Mouse (Mus musculus): ENCODE measurements around the gene Adcy7.
A peak's percentile ranks its signal among the peaks of the same experiment; 100 is the strongest.

Adcy7 gene

DNA sequence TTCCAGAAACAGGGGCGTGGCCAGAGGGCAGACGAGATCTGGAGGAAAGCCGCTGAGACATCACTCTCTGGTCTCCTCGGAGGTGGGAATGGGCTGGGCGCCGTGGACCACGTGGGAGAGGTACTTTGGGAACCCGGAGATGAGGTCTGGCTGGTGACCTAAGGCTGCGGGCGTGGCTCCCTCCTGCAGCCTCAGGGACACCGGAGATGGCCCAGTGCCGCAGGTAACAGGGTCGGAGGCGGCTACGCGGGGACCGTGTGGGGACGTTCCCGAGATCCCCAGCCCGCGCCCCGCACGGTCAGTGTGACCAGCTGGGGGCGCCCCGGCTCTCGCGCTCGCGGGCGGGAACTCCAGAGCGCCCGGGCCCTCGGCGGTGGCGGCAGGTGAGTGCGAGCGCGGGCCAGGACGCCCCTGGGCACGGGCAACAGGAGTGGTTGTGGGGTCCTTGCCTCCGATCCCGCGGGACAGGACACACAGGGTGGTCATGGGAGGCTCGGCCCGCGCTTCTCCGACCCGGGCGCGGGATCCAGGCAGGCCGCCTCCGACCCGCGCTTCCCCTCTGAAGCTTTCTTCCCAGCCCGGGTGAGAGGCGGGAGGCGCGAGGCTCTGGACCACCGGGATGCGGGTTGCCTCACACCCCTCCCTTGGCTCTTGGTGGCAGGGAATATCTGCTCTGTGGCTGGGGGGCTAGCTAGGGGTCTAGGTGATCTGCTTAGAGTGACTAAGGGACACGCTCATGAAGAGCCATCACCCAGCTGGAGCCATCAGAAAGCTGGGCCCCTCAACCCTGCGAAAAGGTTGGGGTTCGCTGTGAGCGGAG lies at the start of gene Adcy7:
Gene Adcy7 (plus strand): TSS at position 173 of the 820 bp plus-strand sequence.
- DNase-seq (ENCODE audit: low spot score in 2 of 2) = peak; percentile 59

DNA sequence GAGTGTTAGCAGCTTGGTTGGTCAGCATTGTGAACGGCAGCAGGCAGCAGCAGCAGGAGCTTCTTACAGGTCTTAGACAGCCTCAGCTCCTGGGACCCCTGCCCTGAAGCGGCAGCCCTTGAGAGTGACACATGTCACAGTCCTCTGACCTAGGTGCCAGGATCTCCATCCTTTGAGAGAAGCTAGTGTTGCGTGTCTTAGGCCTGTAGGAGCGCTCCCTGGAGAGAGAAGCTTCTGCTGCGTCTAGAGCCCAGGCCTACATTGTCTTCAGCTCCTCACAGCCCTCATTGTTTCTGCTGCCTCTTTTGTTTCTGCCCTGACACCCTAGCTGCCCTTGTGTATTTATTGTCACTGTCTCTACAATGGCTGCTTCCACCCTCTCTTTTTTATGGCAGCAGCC lies 46.8 kb upstream of the Adcy7 start:
- no peak for DNase-seq (ENCODE audit: low spot score in 2 of 2)

DNA sequence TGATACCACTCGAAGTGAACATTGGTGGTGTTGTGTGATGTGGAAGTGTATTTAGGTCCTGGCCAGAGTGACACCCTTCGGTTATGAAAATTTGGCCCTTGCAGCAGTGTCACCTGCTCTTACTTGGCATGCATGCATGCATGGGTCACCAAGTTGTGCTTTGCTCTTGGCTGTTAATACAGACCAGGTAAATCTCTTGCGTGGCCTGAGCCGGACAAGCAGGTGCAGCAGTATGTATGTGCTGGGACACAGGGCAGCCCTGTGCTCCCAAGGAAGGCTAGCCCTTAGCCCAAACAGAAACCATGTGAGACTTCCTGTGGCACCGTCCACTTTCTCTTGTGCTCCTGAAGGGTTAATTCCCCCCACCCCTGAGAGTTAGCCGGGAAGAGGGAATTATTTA lies 44.4 kb upstream of the Adcy7 start:
- DNase-seq (ENCODE audit: low spot score in 2 of 2) = no peak

DNA sequence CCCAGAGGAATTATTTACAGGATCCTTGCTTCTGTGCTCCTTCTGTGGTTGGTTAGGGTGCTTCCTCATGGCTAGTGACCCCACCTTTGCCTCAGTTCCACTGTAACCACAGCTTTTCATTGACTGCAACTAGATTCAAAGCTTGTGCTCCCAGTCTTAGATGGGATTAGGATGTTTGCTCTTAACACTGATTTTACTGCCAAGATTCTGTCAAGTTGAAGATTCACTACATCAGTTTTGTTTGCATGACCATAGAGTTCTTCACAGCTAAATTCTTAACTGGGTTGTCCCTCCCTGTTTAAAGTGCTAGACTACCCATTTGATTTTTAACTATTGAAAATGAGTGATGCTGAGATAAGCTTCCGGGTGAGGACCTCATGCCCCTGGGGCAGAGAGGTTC lies 43.9 kb upstream of the Adcy7 start:
- no peak for DNase-seq (ENCODE audit: low spot score in 2 of 2)

DNA sequence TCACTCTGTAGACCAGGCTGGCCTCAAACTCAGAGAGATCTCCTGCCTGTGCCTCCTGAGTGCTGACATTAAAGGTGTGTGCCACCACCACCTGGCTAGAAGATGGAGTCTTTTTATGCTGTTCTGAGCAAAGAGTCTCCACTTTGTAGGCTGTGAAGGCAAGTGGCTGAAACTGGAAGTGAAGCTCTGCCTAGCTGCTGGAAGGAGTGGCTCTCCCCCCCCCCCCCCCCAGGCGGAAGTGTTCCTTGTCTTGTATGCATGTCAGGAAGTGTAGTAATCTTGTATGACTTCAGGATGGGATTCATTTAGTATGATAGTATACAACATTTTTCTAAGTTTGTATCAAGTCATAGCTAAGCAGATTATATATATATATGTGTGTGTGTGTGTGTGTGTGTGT lies 43.4 kb upstream of the Adcy7 start:
- no peak for DNase-seq (ENCODE audit: low spot score in 2 of 2)

DNA sequence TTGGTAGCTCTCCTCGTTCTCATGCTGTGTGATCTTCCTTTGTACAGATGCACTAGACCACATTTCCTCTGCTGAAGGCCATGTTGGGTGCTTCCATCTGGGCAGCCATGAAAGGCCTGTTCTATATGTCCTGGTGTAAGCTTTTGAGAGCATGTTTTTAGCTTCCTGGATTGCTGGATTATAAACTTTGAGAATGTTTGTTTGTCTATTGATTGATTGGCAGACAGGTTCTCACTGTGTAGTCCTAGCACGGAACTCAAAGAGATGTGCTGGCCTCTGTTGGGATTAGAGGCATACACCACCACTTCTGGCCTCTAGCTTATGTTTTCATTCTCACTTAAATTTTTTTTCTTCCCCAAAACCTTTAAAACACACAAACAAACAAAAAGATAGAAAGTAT lies 35.5 kb upstream of the Adcy7 start:
- no peak for DNase-seq (ENCODE audit: low spot score in 2 of 2)

DNA sequence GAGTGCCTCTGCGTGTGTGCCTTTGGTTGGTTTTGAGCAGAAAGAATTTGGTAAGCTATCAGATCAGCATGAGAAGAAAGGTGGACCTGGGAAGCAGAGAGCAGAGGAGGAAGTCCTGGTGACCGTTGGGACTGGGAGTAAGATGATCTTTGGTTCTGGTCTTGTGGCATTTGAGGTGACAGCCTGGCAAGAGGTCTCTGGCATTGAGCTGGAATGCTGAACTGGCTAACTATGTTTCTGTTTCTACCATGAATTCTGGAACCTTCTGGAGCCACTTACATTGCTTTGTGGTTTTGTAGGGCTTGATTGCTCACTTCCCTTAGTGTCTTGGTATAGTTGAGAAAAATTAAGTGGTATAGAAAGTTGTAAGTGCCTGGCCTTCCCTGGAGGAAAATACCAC lies 34.6 kb upstream of the Adcy7 start:
- DNase-seq (ENCODE audit: low spot score in 2 of 2) = no peak

DNA sequence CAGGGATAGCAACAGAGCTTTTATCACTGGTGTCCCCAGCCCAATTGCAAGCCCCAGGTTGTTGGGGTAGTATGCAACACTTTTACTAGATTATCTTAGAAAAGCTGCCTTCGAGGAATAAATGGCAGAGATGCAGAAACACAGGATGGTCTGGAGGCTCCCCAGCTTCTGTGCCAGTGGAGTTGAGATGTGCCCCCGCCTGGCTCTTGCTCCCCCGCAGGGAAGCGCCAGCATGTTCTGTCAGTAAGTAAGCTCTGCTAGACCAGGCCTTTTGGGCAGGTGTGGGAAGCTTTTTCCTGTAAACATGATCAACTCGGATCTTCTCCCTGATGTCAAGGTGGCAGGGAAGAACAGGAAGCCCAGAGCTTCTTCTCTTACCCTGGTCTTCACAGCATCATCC lies 32.9 kb upstream of the Adcy7 start:
- no peak for DNase-seq (ENCODE audit: low spot score in 2 of 2)

DNA sequence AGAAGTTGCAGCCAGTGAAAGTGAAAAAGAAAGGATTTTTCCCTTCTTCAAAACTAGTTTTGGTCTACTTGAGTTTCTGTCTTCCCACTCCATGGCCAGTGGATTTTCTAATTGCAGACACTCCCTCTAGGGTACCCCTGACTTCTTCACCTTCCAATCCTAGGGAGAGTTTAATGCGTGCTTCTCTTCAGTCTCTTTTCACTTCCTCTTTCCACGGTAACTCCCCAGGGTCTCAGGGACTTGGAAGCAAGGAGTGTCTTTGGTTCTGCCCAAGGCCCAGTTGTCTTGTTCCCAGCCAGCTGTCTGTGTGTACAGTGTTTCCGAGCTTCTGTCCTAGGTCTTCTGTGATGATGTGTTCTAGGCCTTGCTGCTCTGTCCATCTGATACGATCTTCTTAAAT lies 30.3 kb upstream of the Adcy7 start:
- DNase-seq (ENCODE audit: low spot score in 2 of 2) = no peak

DNA sequence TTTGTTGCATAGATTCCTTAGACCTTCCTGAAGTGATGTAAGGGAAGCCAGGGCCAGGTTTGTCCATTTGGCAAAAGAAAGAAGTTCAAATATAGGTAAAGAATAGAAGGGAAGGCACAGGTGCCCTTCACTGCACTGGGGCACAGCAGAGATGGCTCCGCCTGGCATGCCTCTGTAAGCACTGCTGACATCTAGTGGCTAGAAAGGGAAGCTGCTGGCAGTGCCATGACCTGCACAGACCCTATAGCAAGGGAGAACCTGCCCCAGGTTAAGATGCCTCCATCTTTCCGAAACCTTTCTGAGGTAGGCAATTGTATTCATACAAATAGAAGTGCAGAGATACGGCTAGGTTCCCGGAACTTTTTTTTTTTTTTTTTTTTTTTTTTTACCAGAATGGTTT lies 27.9 kb upstream of the Adcy7 start:
- DNase-seq (ENCODE audit: low spot score in 2 of 2) = peak; percentile 47 to 59

DNA sequence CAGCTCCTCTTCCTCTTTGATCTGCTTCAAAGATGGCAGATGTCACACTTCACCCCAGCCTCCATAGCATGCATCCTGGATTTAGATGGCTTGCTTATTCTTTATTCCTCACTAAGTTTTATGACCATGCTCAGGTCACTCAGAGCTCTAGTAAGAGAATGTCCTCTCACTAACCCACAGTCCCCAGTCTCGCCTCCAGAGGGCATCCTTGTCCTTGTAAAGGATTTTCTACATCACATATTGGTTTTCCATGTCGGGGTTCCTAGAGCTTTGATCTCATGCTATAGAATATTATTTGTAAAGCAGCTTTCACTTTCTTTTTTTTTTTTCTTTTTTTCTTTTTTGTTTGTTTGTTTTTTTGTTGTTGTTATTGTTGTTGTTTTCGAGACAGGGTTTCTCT lies 19.4 kb upstream of the Adcy7 start:
- DNase-seq (ENCODE audit: low spot score in 2 of 2) = peak in 1 of 2 experiments; percentile 29

DNA sequence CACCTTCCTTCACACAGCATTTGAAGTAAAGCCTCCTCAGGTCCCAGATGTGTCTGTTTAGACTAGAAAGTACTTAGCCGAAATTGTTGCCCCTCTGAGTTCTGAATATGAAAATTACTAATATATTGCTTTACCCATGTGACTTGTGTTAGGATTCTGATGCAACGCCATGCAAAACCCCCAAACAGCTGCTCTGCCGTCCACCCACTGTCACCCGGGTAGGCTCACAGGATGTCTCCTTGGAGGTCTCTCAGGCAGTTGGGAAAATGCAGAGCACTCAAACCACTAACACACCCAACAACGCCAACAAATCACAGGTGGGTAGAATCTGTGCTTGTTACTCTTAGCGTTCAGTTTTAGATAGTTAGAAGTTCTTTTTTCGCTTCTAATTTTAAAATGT lies 17.2 kb upstream of the Adcy7 start:
- no peak for DNase-seq (ENCODE audit: low spot score in 2 of 2)

DNA sequence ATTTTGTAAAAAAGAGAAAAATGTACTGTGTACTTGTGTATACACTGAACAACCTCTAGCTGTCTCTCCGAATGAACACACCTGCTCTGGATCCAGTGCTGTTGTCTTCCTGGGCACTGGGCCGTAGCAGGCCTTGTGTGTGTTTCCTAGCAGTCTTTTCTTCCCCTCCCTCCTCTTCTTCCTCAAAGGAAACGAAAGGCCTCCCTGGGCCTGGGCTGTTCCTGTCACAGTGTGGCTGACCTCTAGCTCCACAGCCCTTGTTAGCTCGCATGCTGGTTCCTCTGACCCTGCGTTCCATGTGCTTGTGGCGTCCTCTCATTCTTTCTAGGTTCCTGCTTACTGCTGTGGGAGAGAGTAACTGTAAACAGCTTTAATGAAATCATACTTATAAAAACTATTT lies 14.2 kb upstream of the Adcy7 start:
- DNase-seq (ENCODE audit: low spot score in 2 of 2) = no peak

DNA sequence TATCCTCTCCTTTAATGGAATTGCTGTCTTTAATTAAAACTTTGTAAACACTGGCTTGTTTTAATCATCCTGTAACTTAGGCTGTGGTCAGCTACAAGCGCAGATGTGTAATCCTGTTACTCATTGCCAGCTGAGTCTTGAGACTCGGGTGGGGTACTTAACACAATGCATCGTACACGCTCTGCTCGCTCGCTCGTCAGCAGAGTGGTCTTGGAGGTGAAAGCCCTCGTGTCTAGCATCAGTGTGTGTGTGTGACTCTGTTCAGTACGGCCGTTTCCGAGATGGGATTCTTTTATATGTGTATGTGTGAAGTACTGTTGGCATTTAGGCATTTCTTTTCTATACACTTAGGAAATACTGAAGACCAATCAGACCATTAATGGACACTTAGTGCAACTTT lies 13.7 kb upstream of the Adcy7 start:
- no peak for DNase-seq (ENCODE audit: low spot score in 2 of 2)

DNA sequence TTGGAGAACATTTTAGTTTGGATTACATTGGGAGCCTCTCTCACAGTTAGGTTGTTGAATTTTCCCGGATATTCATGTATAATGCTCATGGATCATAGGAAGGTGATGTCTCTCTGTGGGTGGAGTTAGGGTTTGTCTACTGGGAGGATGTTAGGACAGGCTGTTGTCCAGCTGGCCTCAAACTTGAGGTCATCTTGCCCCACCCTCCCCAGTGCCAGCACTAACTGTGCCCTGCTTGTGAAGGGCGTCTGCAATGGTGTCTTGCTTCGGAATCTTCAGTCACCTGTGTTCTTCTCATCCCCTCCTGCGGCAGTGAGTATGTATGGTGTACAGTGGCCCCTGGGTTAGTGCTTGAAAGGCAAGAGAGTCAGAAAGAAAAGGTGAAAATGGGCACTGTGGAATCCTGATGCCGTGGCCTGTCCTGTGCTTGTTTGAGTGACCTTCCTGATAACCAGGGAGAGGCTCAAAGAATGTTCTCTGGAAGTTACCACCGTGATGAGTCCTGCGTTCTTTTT lies 11.7 kb upstream of the Adcy7 start:
- no peak for DNase-seq (ENCODE audit: low spot score in 2 of 2)

DNA sequence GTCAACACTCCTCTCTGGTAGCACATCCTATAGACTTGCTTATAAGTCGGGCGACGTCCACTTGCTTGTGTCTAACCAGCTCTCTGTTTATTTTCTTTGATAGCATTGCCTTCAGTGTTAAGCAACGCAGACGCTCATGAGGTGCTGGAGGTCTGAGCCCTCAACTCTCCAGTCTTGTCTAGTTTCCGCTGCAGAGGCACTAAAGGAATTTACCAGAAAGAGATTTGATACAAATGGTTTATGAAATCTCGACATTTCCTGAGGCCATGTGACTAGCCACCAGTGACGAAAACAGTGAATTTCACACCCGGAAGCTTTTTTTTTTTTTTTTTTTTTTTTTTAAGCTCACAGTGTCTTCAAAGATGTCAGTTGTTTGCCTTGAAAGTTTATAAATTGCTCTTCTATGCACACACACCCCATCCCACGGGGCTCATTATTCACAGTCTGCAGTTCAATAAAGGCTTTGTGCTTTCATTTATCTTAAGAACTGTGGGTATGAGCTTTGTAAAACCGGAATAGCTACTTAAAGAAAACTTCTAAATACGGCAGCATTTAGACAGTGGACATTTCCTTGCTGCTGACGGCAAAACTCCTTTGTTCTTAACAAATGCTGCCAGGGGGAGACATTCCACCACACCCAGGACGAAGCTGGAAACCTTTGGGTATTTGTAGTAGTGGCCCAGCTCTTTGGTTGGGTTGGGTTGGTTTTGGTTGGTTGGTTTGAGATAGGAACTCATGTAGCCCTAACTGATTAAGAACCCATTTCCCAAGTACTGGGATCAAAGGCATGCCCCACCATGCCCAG lies 9.2 kb upstream of the Adcy7 start:
- DNase-seq (ENCODE audit: low spot score in 2 of 2) = no peak

DNA sequence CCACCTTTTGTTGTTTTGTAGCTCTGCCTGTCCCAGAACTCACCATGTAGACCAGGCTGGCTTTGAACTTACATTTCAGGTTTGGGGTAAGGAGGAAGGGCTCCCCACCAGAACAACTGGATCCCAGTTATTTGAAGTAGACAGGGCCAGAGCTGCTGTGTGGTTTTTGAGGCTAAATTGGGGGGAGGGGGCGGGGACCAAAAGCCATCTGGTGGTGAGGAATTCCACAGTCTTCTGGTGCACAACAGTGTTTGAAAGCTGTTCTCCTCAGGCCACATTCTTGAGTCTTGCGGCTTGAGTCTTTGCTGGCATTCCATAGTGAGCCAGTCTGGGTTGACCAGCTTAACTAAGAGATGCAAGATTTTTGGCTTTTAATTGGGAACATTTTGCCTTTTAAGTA lies 6.7 kb upstream of the Adcy7 start:
- no peak for DNase-seq (ENCODE audit: low spot score in 2 of 2)

DNA sequence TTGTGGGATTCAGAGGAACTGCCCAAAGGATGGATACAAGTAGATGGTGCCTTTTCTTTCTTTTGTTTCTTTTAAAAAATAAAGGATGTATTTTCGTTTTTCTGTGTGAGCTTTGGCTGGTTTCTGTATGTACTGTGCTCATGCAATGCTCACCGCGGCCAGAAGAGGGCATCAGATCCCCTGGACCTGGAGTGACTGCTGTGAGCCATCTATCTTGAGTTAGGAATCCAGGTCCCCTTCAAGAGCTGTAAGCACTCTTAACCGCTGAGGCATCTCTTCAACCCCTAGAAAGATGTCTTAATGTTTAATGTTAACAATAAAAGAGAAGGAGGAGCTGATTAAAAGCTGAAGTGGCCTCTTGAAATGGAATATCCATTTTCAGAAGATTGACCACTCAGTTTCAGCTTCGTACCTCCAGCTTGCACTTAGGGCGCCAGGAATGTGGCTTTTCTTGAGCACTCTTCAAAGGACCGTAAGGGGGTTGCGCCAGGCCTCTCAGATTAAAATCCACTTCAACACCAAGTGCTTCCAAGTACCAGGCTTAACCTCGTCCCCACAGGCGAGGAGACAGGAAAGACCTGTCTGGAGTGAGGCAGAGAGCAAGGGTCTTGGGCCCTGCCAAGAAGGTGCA lies 5.9 kb upstream of the Adcy7 start:
- peak; percentile 65 to 70 for DNase-seq (ENCODE audit: low spot score in 2 of 2)

DNA sequence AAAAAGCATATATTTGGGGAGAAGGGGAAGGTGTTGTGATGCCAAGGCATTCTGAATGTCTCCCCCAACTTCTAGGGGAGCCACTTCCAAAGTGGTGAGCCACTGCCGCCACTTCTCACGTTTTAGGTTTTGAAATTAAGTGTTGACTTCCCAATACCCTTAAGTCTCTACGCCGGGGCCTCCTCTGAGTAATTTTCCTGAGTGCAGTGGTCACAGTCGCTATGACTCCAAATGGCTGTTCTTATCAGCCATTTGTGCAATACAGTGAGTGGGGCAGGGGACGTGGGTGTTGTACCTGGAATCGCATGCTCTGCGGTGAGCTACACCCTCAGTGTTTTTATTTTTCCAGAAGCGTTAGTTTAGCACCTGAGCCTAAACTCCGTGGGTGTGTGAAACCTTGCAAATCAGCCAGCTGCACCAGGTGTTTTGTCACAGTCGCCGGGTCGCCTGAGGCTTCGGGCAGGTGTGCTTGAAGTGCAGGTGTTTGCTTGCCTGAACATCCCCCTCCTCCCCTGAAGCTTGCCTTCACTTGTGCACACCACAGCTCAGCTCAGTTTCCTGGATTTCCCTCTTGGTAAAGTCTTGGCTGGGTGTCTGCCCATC lies 5.3 kb upstream of the Adcy7 start:
- DNase-seq (ENCODE audit: low spot score in 2 of 2) = no peak

DNA sequence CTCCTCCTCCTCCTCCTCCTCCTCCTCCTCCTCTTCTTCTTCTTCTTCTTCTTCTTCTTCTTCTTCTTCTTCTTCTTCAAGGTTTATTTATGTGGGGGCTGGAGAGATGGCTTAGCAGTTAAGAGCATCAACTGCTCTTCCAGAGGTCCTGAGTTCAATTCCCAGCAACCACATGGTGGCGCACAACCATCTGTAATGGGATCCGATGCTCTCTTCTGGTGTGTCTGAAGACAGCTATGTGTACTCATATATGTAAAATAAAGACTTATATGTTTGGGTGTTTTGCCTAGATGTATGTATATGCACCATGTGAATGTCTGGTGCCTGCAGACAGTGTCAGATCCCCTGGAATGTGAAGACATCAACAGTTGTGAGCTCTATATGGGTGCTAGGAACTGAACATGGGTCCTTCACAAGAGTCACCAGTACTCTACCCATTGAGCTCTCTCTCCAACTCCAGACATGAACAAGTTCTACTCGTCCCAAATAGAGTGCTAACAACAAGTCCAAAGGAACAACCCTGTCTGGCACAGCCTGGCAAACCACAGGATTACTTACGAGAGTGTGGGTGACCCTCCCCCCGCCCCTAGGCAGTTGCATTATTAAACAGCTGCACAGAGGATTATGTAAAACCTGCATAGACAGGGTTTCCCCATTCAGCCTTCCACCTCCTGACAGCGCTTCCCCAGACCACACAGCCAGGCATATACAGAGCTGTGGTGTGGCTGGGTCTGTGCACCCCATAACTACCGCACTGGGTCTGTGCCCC lies 2.9 kb upstream of the Adcy7 start:
- DNase-seq (ENCODE audit: low spot score in 2 of 2) = no peak

DNA sequence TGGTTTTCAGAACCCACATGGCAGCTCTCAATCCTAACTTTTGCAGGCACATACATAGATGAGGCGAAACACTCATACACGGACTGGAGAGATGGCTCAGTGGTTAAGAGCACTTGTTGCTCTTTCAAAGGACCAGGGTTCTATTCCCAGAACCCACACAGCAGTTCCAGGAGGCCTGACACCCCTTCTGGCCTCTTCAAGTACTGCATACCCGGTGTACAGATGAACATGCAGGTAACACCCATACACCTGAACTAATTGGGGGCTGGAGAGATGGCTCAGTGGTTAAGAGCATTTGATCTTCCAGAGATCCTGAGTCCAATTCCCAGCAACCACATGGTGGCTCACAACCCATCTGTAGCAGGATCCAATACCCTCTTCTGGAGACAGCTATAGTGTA lies 2.1 kb upstream of the Adcy7 start:
- DNase-seq (ENCODE audit: low spot score in 2 of 2) = no peak
